20 mouse cellular contexts compared by ENCODE assay signal in the genomic region with DNA sequence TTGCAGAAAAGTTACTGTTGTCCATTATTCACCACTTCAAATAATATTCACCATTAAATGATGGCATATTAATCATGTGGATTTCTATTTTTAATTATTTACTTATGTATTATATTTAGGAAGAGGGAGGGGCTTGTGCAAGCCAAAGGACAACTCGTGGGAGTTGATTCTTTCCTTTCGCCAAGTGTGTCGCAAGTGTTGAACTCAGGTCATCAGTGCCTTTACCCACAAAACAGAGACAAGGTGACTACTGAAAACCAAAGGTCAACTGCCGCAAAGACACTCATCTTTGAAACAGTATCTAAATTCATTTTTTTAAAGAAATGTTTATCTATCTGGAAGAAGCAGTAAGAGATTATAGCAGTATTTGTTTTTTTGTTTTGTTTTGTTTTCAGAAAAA.
DNase-seq lines count a peak whose midpoint lies in the region; ATAC-seq and TF ChIP-seq lines count a peak whose summit lies in the region.
"Had no signal": no experiment of that assay in that cellular context is flagged by ENCODE, and none has a peak within 500 bp of the region (broad histone marks: within the 10 kb centered on the region; RNA-seq: fewer than 3 reads in every experiment).

No protein-coding gene starts in this region.

- H3K9ac ChIP-seq in limb, embryonic 11.5 days (ENCODE audit: low read length) = no peak overlapping the region
- no peak overlapping the region for H3K9ac ChIP-seq in liver, postnatal 0 days (replicated peaks)
- no peak overlapping the region for H3K9ac ChIP-seq in liver, embryonic 11.5 days (ENCODE audit: low read depth, low read length)
- H3K9ac ChIP-seq: embryonic facial prominence, embryonic 13.5 days; embryonic facial prominence, embryonic 15.5 days; forebrain, embryonic 12.5 days had no signal

- H3K4me2 ChIP-seq in limb, embryonic 11.5 days (ENCODE audit: low read depth, severe bottlenecking) = no peak overlapping the region
- H3K4me2 ChIP-seq in liver, postnatal 0 days (ENCODE audit: low read depth, low read length) = 0 out of 2 replicates have a peak overlapping the region, but pooled peaks have one; percentile 2
- no peak overlapping the region for H3K4me2 ChIP-seq in liver, embryonic 11.5 days
- H3K4me2 ChIP-seq: embryonic facial prominence, embryonic 13.5 days; embryonic facial prominence, embryonic 15.5 days; forebrain, embryonic 12.5 days had no signal

- WGBS in limb, embryonic 11.5 days = 91% methylated on average over 4 of the region's 4 CpGs
- WGBS in limb, embryonic 10.5 days = 93% methylated on average over 4 of the region's 4 CpGs
- 62% methylated on average over 4 of the region's 4 CpGs for WGBS in liver, postnatal 0 days (ENCODE audit: insufficient replicate concordance)
- 81% methylated on average over 4 of the region's 4 CpGs for WGBS in liver, embryonic 11.5 days

- no peak overlapping the region for H3K4me3 ChIP-seq in limb, embryonic 11.5 days (ENCODE audit: low read depth, low read length)
- no peak overlapping the region for H3K4me3 ChIP-seq in limb, embryonic 10.5 days
- H3K4me3 ChIP-seq in liver, postnatal 0 days (ENCODE audit: low read depth, low read length) = no peak overlapping the region
- H3K4me3 ChIP-seq in liver, embryonic 11.5 days (ENCODE audit: low read depth, low read length) = no peak overlapping the region
- H3K4me3 ChIP-seq: embryonic facial prominence, embryonic 13.5 days; embryonic facial prominence, embryonic 15.5 days; erythroblast, embryonic 14.5 days; forebrain, embryonic 10.5 days; forebrain, embryonic 12.5 days had no signal

- H3K27me3 ChIP-seq in limb, embryonic 11.5 days (ENCODE audit: control insufficient read depth, insufficient read depth, low read length) = no peaks in the 10 kb centered on the region
- no peaks in the 10 kb centered on the region for H3K27me3 ChIP-seq in limb, embryonic 10.5 days (ENCODE audit: low read depth, poor library complexity, severe bottlenecking)
- H3K27me3 ChIP-seq in liver, postnatal 0 days (ENCODE audit: insufficient read depth, low read length) = no peaks in the 10 kb centered on the region
- no peaks in the 10 kb centered on the region for H3K27me3 ChIP-seq in liver, embryonic 11.5 days (replicated peaks; ENCODE audit: control insufficient read depth, insufficient read depth, low read length)
- H3K27me3 ChIP-seq: embryonic facial prominence, embryonic 13.5 days; embryonic facial prominence, embryonic 15.5 days; forebrain, embryonic 12.5 days had no signal

- no peaks in the 10 kb centered on the region for H3K9me3 ChIP-seq in limb, embryonic 11.5 days (ENCODE audit: control insufficient read depth, low read length)
- H3K9me3 ChIP-seq in limb, embryonic 10.5 days (replicated peaks) = no peaks in the 10 kb centered on the region
- H3K9me3 ChIP-seq in liver, postnatal 0 days (ENCODE audit: low read length) = no peaks in the 10 kb centered on the region
- no peaks in the 10 kb centered on the region for H3K9me3 ChIP-seq in liver, embryonic 11.5 days (ENCODE audit: control insufficient read depth, low read length)
- H3K9me3 ChIP-seq: embryonic facial prominence, embryonic 13.5 days; embryonic facial prominence, embryonic 15.5 days; forebrain, embryonic 10.5 days; forebrain, embryonic 12.5 days had no signal

- no peak overlapping the region for H3K27ac ChIP-seq in limb, embryonic 11.5 days (replicated peaks; ENCODE audit: low read depth, low read length)
- no peak overlapping the region for H3K27ac ChIP-seq in limb, embryonic 10.5 days
- H3K27ac ChIP-seq in liver, postnatal 0 days (ENCODE audit: low read depth) = 0 out of 2 replicates have a peak overlapping the region, but pooled peaks have one; percentile 35
- no peak overlapping the region for H3K27ac ChIP-seq in liver, embryonic 11.5 days (ENCODE audit: low read depth, low read length)
- H3K27ac ChIP-seq: embryonic facial prominence, embryonic 13.5 days; embryonic facial prominence, embryonic 15.5 days; forebrain, embryonic 10.5 days; forebrain, embryonic 12.5 days had no signal

- peak; percentile 4 for DNase-seq in limb, embryonic 11.5 days (ENCODE audit: low spot score)
- DNase-seq in limb, embryonic 10.5 days (ENCODE audit: low spot score) = no peak
- DNase-seq in liver, postnatal 0 days = peak; percentile 22
- no peak for DNase-seq in liver, embryonic 11.5 days (ENCODE audit: low spot score)
- DNase-seq: adrenal gland, adult 8-10 months; adrenal gland, postnatal 25 days; cerebellum, adult 11 months; cerebellum, adult 18-20 months; cerebellum, adult 8-10 months; cerebellum, adult 9-11 months; cerebellum, postnatal 14 days; cerebellum, postnatal 36 days; embryo, embryonic 11 days had no signal

- no peak for TF ChIP-seq CTCF in liver, postnatal 0 days (IDR thresholded peaks at IDR 0.05; ENCODE audit: low read depth)

- ATAC-seq in limb, embryonic 11.5 days (ENCODE audit: insufficient number of reproducible peaks, low FRiP score, low TSS enrichment, low read depth) = no peak
- peak; percentile 84 for ATAC-seq in liver, postnatal 0 days
- no peak for ATAC-seq in liver, embryonic 11.5 days (replicated peaks; ENCODE audit: low FRiP score)
- ATAC-seq: forebrain, embryonic 14.5 days; forebrain, embryonic 16.5 days had no signal

- H3K4me1 ChIP-seq in limb, embryonic 11.5 days (ENCODE audit: control insufficient read depth, insufficient read depth, low read length) = no peaks in the 10 kb centered on the region
- H3K4me1 ChIP-seq in limb, embryonic 10.5 days = no peaks in the 10 kb centered on the region
- H3K4me1 ChIP-seq in liver, postnatal 0 days (ENCODE audit: insufficient read depth) = peaks cover 10% of the 10 kb centered on the region
- no peaks in the 10 kb centered on the region for H3K4me1 ChIP-seq in liver, embryonic 11.5 days (replicated peaks; ENCODE audit: control insufficient read depth, insufficient read depth, low read length)
- H3K4me1 ChIP-seq: embryonic facial prominence, embryonic 13.5 days; embryonic facial prominence, embryonic 15.5 days; forebrain, embryonic 10.5 days; forebrain, embryonic 12.5 days had no signal

- no peak for TF ChIP-seq EP300 in liver, postnatal 0 days (IDR thresholded peaks at IDR 0.05; ENCODE audit: low read depth)

- no peaks in the 10 kb centered on the region for H3K36me3 ChIP-seq in limb, embryonic 11.5 days (ENCODE audit: control insufficient read depth, insufficient read depth, low read length)
- no peaks in the 10 kb centered on the region for H3K36me3 ChIP-seq in limb, embryonic 10.5 days
- no peaks in the 10 kb centered on the region for H3K36me3 ChIP-seq in liver, postnatal 0 days (replicated peaks; ENCODE audit: insufficient read depth, low read length)
- no peaks in the 10 kb centered on the region for H3K36me3 ChIP-seq in liver, embryonic 11.5 days (ENCODE audit: control insufficient read depth, insufficient read depth, low read length)
- H3K36me3 ChIP-seq: embryonic facial prominence, embryonic 13.5 days; embryonic facial prominence, embryonic 15.5 days; forebrain, embryonic 10.5 days; forebrain, embryonic 12.5 days had no signal

Comparison
In these comparisons a context has a peak if more than half of its experiments do, and no peak if none do; other contexts are left out.
1. DNase-seq: peak in limb, embryonic 11.5 days (single experiment) and liver, postnatal 0 days (single experiment); none in limb, embryonic 10.5 days (single experiment) and liver, embryonic 11.5 days (single experiment).